Mouse (Mus musculus) spleen, adult 2 months (tissue): Measurements from ENCODE around the gene Schip1.

Source experiments
- CTCF ChIP-seq: fragments of 200-500 bp; IDR thresholded peaks from 2 replicates; pipeline ENCODE4 v1.5.1; 2011; ENCODE audit warnings: mild to moderate bottlenecking, inconsistent platforms; ENCODE audit not compliant: insufficient read depth, insufficient read length, insufficient replicate concordance; ENCODE audit errors: extremely low read depth
- POLR2A ChIP-seq: fragments of 200-500 bp; IDR thresholded peaks from 2 replicates; pipeline ENCODE4 v1.6.1; 2011; ENCODE audit warnings: low read depth, low read length, inconsistent platforms

GRCm38 (mm10) chr3:68398691-68399090 lies 334.1 kb downstream of the Schip1 start:
- TF ChIP-seq POLR2A (no peak), CTCF (no peak)
